Mouse (Mus musculus): ENCODE results near the gene Hoxb4. TPM values are rescaled to one million over a fixed set of nuclear protein-coding genes. Genes with fewer than 3 reads are reported as not detected.

Gene Hoxb4
- total and polyA plus RNA-seq, 3 experiments: 2.7 to 5.5 (median 3.3) TPM

DNA sequence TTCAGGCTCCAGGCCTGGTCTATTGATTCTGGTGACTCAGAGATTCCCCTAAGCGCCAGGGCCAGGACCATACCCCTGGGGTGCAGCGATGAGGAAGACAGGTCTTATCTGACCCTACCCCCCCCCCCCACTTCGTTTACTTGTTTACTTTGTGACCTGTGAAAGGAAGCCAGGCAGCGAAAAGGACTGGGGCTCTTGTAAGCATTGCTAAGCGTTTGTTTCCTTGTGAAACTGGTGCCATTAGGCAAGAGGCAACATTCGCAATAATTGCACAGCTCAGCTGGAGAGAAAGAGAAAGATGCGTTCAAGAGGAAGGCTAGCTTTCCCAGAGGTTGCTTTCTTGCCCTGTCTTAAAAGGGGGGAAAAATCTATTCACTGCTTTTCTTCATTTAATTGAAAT, 51.1 kb downstream of the Hoxb4 start:
- Histone ChIP-seq H3K9me3 (replicated peaks; ENCODE audit: low read length) (no peaks in the 10 kb centered on the region), H3K27me3 (replicated peaks) (peaks cover 93% of the 10 kb centered on the region), H3K79me2 (replicated peaks; ENCODE audit: control insufficient read depth, extremely low read depth, insufficient read depth, poor library complexity, severe bottlenecking) (no peaks in the 10 kb centered on the region), H3K27ac (ENCODE audit: insufficient read depth, low read depth) (no peak overlapping the region), H3K4me1 (ENCODE audit: control insufficient read depth in 1 of 2, insufficient read depth in 2 of 2) (no peaks in the 10 kb centered on the region), H3K36me3 (replicated peaks in 1 of 2; ENCODE audit: control insufficient read depth in 1 of 2, insufficient read depth in 1 of 2, low read length in 1 of 2) (no peaks in the 10 kb centered on the region), H3K4me2 (ENCODE audit: insufficient read depth, low read depth, poor library complexity, severe bottlenecking) (no peak overlapping the region), H3K4me3 (replicated peaks in 1 of 3; ENCODE audit: low read depth in 2 of 3, low read length in 2 of 3, poor library complexity in 1 of 3) (no peak overlapping the region), H3K9ac (ENCODE audit: insufficient read depth, low read depth) (no peak overlapping the region)
- dilution Hi-C loops (cut with MboI; ENCODE audit: extremely low pct_ligation_motif_present, extremely low pct_unique_long_range_greater_than_20kb, low sequenced_read_pairs) (no loop called here), in situ Hi-C loops (cut with MboI; ENCODE audit: low pct_ligation_motif_present, low pct_unique_long_range_greater_than_20kb, low sequenced_read_pairs) (no loop called here)
- no peak for DNase-seq (ENCODE audit: extremely low read depth)
- TF ChIP-seq ZKSCAN1 (IDR thresholded peaks at IDR 0.05; ENCODE audit: borderline replicate concordance, low read depth, low read length): no peak
- no peak for TF ChIP-seq NELFE (IDR thresholded peaks at IDR 0.05; ENCODE audit: low read depth, low read length)
- no peak for TF ChIP-seq SIN3A (IDR thresholded peaks at IDR 0.05; ENCODE audit: low read length)
- no peak for TF ChIP-seq MAFK (IDR thresholded peaks at IDR 0.05; ENCODE audit: insufficient replicate concordance, low read length)
- no peak for TF ChIP-seq USF1 (IDR thresholded peaks at IDR 0.05; ENCODE audit: low read depth, low read length)
- TF ChIP-seq MYC (IDR thresholded peaks at IDR 0.05; ENCODE audit: low read depth, low read length): no peak
- TF ChIP-seq POLR2A (IDR thresholded peaks at IDR 0.05; ENCODE audit: low read depth, low read length): no peak
- TF ChIP-seq ZMIZ1 (IDR thresholded peaks at IDR 0.05; ENCODE audit: low read depth, low read length): no peak

Other genes with a start within 250 kb of the Hoxb4 start
- gene Atp5g1, start 242.6 kb upstream of the Hoxb4 start, total RNA-seq (2012; rRNA removed): 851 and 995 TPM in 2 replicates
- gene Atp5g1, start 242.6 kb upstream of the Hoxb4 start, total RNA-seq (2014; rRNA removed): 669 and 778 TPM in 2 replicates
- gene Atp5g1, start 242.6 kb upstream of the Hoxb4 start, polyA plus RNA-seq (2012; ENCODE audit: insufficient read length, low read depth): 788 and 969 TPM in 2 replicates
- gene Calcoco2, start 206.3 kb upstream of the Hoxb4 start, total RNA-seq (2012; rRNA removed): not detected in 2 replicates
- not detected in 2 replicates for gene Calcoco2, start 206.3 kb upstream of the Hoxb4 start, total RNA-seq (2014; rRNA removed)
- not detected in 2 replicates for gene Calcoco2, start 206.3 kb upstream of the Hoxb4 start, polyA plus RNA-seq (2012; ENCODE audit: insufficient read length, low read depth)
- not detected in 2 replicates for gene Ttll6, start 184.5 kb upstream of the Hoxb4 start, total RNA-seq (2012; rRNA removed)
- not detected in 2 replicates for gene Ttll6, start 184.5 kb upstream of the Hoxb4 start, total RNA-seq (2014; rRNA removed)
- gene Ttll6, start 184.5 kb upstream of the Hoxb4 start, polyA plus RNA-seq (2012; ENCODE audit: insufficient read length, low read depth): 0.09 TPM in 1 of 2 replicates, not detected in the other
- gene Hoxb13, start 124.0 kb upstream of the Hoxb4 start, total RNA-seq (2012; rRNA removed): 0.08 TPM in 2 replicates
- not detected in 2 replicates for gene Hoxb13, start 124.0 kb upstream of the Hoxb4 start, total RNA-seq (2014; rRNA removed)
- 0.15 TPM in 1 of 2 replicates, not detected in the other for gene Hoxb13, start 124.0 kb upstream of the Hoxb4 start, polyA plus RNA-seq (2012; ENCODE audit: insufficient read length, low read depth)
- not detected in 2 replicates for gene Hoxb9, start 46.8 kb upstream of the Hoxb4 start, total RNA-seq (2012; rRNA removed)
- gene Hoxb9, start 46.8 kb upstream of the Hoxb4 start, total RNA-seq (2014; rRNA removed): not detected in 2 replicates
- not detected in 2 replicates for gene Hoxb9, start 46.8 kb upstream of the Hoxb4 start, polyA plus RNA-seq (2012; ENCODE audit: insufficient read length, low read depth)
- not detected in 2 replicates for gene Hoxb8, start 36.4 kb upstream of the Hoxb4 start, total RNA-seq (2012; rRNA removed)
- not detected in 2 replicates for gene Hoxb8, start 36.4 kb upstream of the Hoxb4 start, total RNA-seq (2014; rRNA removed)
- not detected in 2 replicates for gene Hoxb8, start 36.4 kb upstream of the Hoxb4 start, polyA plus RNA-seq (2012; ENCODE audit: insufficient read length, low read depth)
- gene Hoxb7, start 31.6 kb upstream of the Hoxb4 start, total RNA-seq (2012; rRNA removed): not detected in 2 replicates
- gene Hoxb7, start 31.6 kb upstream of the Hoxb4 start, total RNA-seq (2014; rRNA removed): not detected in 2 replicates
- gene Hoxb7, start 31.6 kb upstream of the Hoxb4 start, polyA plus RNA-seq (2012; ENCODE audit: insufficient read length, low read depth): not detected in 2 replicates
- gene Hoxb6, start 25.8 kb upstream of the Hoxb4 start, total RNA-seq (2012; rRNA removed): 0.34 and 1.1 TPM in 2 replicates
- gene Hoxb6, start 25.8 kb upstream of the Hoxb4 start, total RNA-seq (2014; rRNA removed): 0.12 TPM in 1 of 2 replicates, not detected in the other
- gene Hoxb6, start 25.8 kb upstream of the Hoxb4 start, polyA plus RNA-seq (2012; ENCODE audit: insufficient read length, low read depth): 0.31 and 0.53 TPM in 2 replicates
- 0.04 and 0.08 TPM in 2 replicates for gene Hoxb5, start 14.9 kb upstream of the Hoxb4 start, total RNA-seq (2012; rRNA removed)
- gene Hoxb5, start 14.9 kb upstream of the Hoxb4 start, total RNA-seq (2014; rRNA removed): not detected in 2 replicates
- 0.13 TPM in 1 of 2 replicates, not detected in the other for gene Hoxb5, start 14.9 kb upstream of the Hoxb4 start, polyA plus RNA-seq (2012; ENCODE audit: insufficient read length, low read depth)
- 0.08 and 0.21 TPM in 2 replicates for gene Hoxb3, start 5.1 kb downstream of the Hoxb4 start, total RNA-seq (2012; rRNA removed)
- gene Hoxb3, start 5.1 kb downstream of the Hoxb4 start, total RNA-seq (2014; rRNA removed): 0.07 TPM in 1 of 2 replicates, not detected in the other
- gene Hoxb3, start 5.1 kb downstream of the Hoxb4 start, polyA plus RNA-seq (2012; ENCODE audit: insufficient read length, low read depth): 0.29 and 0.59 TPM in 2 replicates
- gene Hoxb2, start 32.3 kb downstream of the Hoxb4 start, total RNA-seq (2012; rRNA removed): not detected in 2 replicates
- gene Hoxb2, start 32.3 kb downstream of the Hoxb4 start, total RNA-seq (2014; rRNA removed): not detected in 2 replicates
- gene Hoxb2, start 32.3 kb downstream of the Hoxb4 start, polyA plus RNA-seq (2012; ENCODE audit: insufficient read length, low read depth): not detected in 2 replicates
- not detected in 2 replicates for gene Hoxb1, start 47.5 kb downstream of the Hoxb4 start, total RNA-seq (2012; rRNA removed)
- not detected in 2 replicates for gene Hoxb1, start 47.5 kb downstream of the Hoxb4 start, total RNA-seq (2014; rRNA removed)
- not detected in 2 replicates for gene Hoxb1, start 47.5 kb downstream of the Hoxb4 start, polyA plus RNA-seq (2012; ENCODE audit: insufficient read length, low read depth)
- gene Skap1, start 146.3 kb downstream of the Hoxb4 start, total RNA-seq (2012; rRNA removed): not detected in 2 replicates
- gene Skap1, start 146.3 kb downstream of the Hoxb4 start, total RNA-seq (2014; rRNA removed): not detected in 2 replicates
- not detected in 2 replicates for gene Skap1, start 146.3 kb downstream of the Hoxb4 start, polyA plus RNA-seq (2012; ENCODE audit: insufficient read length, low read depth)